Mouse (Mus musculus) kidney, adult 10 weeks (tissue): ENCODE results near the gene Wnt4. TPM values are rescaled to one million over a fixed set of nuclear protein-coding genes. Genes with fewer than 3 reads are reported as not detected.

ENCODE experiments used
- polyA plus RNA-seq: library from polyadenylated mRNA; stranded (reverse); fragments of 350-450 nt; fragmentation: Illumina TruSeq; extraction: RNeasy Lipid Tissue Mini Kit (QIAGEN cat#74804); gene quantifications from one replicate; pipeline ENCODE4 v1.2.3, GENCODE M21; 2014; ENCODE audit warnings: low read depth, low replicate concordance

The Wnt4 gene
- 0.16 TPM for polyA plus RNA-seq

DNA sequence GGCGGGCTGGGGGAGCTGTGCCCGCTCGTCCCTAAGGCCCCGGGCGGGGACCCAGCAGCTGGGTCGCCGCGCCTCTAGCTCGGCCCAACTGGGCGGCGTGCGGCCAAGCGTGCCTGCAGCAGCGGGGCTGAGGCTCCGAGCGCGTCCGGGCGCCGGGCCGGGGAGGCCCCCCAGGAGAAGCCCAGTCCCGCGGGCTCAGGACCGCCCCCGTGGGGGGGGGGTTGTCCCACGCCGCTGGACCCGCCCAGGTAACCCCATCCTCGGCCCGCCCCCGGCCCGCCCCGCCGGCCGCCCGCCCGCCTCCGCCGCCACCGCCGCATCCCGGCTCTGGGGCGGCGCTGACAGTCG, at the start of gene Wnt4:
Wnt4 (plus strand) TSS at position 324 of the 348 bp plus-strand sequence.

Other genes starting within 250 kb of the Wnt4 start
- gene Zbtb40, start 228.7 kb upstream of the Wnt4 start, polyA plus RNA-seq: 0.61 TPM
- gene Cdc42, start 80.2 kb downstream of the Wnt4 start, polyA plus RNA-seq: 770 TPM
- gene Cela3a, start 132.3 kb downstream of the Wnt4 start, polyA plus RNA-seq: not detected
- gene Cela3b, start 153.1 kb downstream of the Wnt4 start, polyA plus RNA-seq: not detected
- gene 1700013G24Rik, start 175.8 kb downstream of the Wnt4 start, polyA plus RNA-seq: not detected
- gene Hspg2, start 191.3 kb downstream of the Wnt4 start, polyA plus RNA-seq: 0.24 TPM